19 mouse cellular contexts compared by ENCODE assay signal in the genomic region with DNA sequence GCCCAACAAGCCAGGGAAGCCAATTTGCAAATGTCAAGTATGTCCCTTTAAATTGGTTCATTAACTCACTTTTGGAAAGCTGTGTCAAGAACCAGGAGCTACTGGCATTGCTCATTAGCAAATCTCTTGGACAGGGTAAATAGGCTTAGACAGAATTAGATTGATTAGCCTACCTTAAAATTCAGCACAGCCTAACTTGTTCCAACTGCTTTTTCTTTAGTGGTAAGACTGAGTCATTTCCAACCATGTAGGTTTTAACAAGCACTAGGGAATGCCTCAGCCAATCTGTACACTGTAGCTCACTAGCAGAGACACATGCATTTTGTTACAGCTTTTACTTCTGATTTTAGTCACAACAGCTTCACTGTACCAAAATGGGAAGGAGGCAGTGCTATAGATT.
DNase-seq lines count a peak whose midpoint lies in the region; ATAC-seq and TF ChIP-seq lines count a peak whose summit lies in the region.
"Had no signal": no experiment of that assay in that cellular context is flagged by ENCODE, and none has a peak within 500 bp of the region (broad histone marks: within the 10 kb centered on the region; RNA-seq: fewer than 3 reads in every experiment).

No protein-coding gene starts in this region.

- H3K4me3 ChIP-seq in layer of hippocampus, adult 2 months = no peak overlapping the region
- H3K4me3 ChIP-seq in CH12.LX (replicated peaks in 1 of 3; ENCODE audit: low read depth in 2 of 3, low read length in 2 of 3, poor library complexity in 1 of 3) = no peak overlapping the region
- no peak overlapping the region for H3K4me3 ChIP-seq in forebrain, embryonic 15.5 days
- no peak overlapping the region for H3K4me3 ChIP-seq in liver, postnatal 0 days (ENCODE audit: low read depth, low read length)
- H3K4me3 ChIP-seq: embryonic facial prominence, embryonic 10.5 days; heart, embryonic 13.5 days; hindbrain, embryonic 15.5 days had no signal

- no peaks in the 10 kb centered on the region for H3K27me3 ChIP-seq in CH12.LX (replicated peaks)
- H3K27me3 ChIP-seq in forebrain, embryonic 15.5 days = no peaks in the 10 kb centered on the region
- H3K27me3 ChIP-seq in liver, postnatal 0 days (ENCODE audit: insufficient read depth, low read length) = no peaks in the 10 kb centered on the region
- H3K27me3 ChIP-seq: heart, embryonic 13.5 days; hindbrain, embryonic 15.5 days had no signal

- no peak overlapping the region for H3K4me2 ChIP-seq in CH12.LX (ENCODE audit: insufficient read depth, low read depth, poor library complexity, severe bottlenecking)
- H3K4me2 ChIP-seq in forebrain, embryonic 15.5 days (replicated peaks) = no peak overlapping the region
- H3K4me2 ChIP-seq in liver, postnatal 0 days (ENCODE audit: low read depth, low read length) = no peak overlapping the region
- H3K4me2 ChIP-seq: heart, embryonic 13.5 days; hindbrain, embryonic 15.5 days had no signal

- no peaks in the 10 kb centered on the region for H3K36me3 ChIP-seq in CH12.LX (replicated peaks in 1 of 2; ENCODE audit: control insufficient read depth in 1 of 2, insufficient read depth in 1 of 2, low read length in 1 of 2)
- H3K36me3 ChIP-seq in forebrain, embryonic 15.5 days = no peaks in the 10 kb centered on the region
- H3K36me3 ChIP-seq in liver, postnatal 0 days (replicated peaks; ENCODE audit: insufficient read depth, low read length) = no peaks in the 10 kb centered on the region
- H3K36me3 ChIP-seq: embryonic facial prominence, embryonic 10.5 days; G1E; heart, embryonic 13.5 days; hindbrain, embryonic 15.5 days had no signal

- no peaks in the 10 kb centered on the region for H3K4me1 ChIP-seq in CH12.LX (ENCODE audit: control insufficient read depth in 1 of 2, insufficient read depth in 2 of 2)
- no peaks in the 10 kb centered on the region for H3K4me1 ChIP-seq in forebrain, embryonic 15.5 days
- no peaks in the 10 kb centered on the region for H3K4me1 ChIP-seq in liver, postnatal 0 days (ENCODE audit: insufficient read depth)
- H3K4me1 ChIP-seq: embryonic facial prominence, embryonic 10.5 days; heart, embryonic 13.5 days; hindbrain, embryonic 15.5 days had no signal

- in situ Hi-C loops in CH12.LX (cut with MboI; ENCODE audit: low pct_ligation_motif_present, low pct_unique_long_range_greater_than_20kb, low sequenced_read_pairs) = no loop called here

- H3K9me3 ChIP-seq in CH12.LX (replicated peaks; ENCODE audit: low read length) = no peaks in the 10 kb centered on the region
- H3K9me3 ChIP-seq in forebrain, embryonic 15.5 days = no peaks in the 10 kb centered on the region
- H3K9me3 ChIP-seq in liver, postnatal 0 days (ENCODE audit: low read length) = no peaks in the 10 kb centered on the region
- H3K9me3 ChIP-seq: embryonic facial prominence, embryonic 10.5 days; G1E; heart, embryonic 13.5 days; hindbrain, embryonic 15.5 days had no signal

- dilution Hi-C loops in CH12.LX (cut with MboI; ENCODE audit: extremely low pct_ligation_motif_present, extremely low pct_unique_long_range_greater_than_20kb, low sequenced_read_pairs) = no loop called here

- no peak overlapping the region for H3K9ac ChIP-seq in CH12.LX (ENCODE audit: insufficient read depth, low read depth)
- no peak overlapping the region for H3K9ac ChIP-seq in forebrain, embryonic 15.5 days (replicated peaks)
- H3K9ac ChIP-seq in liver, postnatal 0 days (replicated peaks) = no peak overlapping the region
- H3K9ac ChIP-seq: heart, embryonic 13.5 days; hindbrain, embryonic 15.5 days had no signal

- no peak for TF ChIP-seq CTCF in layer of hippocampus, adult 2 months (conservative IDR thresholded peaks at IDR 0.05)
- no peak for TF ChIP-seq CTCF in CH12.LX (conservative IDR thresholded peaks at IDR 0.05 in 1 of 2, IDR thresholded peaks at IDR 0.05 in 1 of 2; ENCODE audit: low read depth in 2 of 2, low read length in 2 of 2)
- no peak for TF ChIP-seq CTCF in liver, postnatal 0 days (IDR thresholded peaks at IDR 0.05; ENCODE audit: low read depth)

- no peak for TF ChIP-seq RAD21 in CH12.LX (IDR thresholded peaks at IDR 0.05; ENCODE audit: low read depth, low read length)

- TF ChIP-seq POLR2A in CH12.LX (IDR thresholded peaks at IDR 0.05; ENCODE audit: low read depth, low read length) = no peak

- peak; percentile 93 for ATAC-seq in forebrain, embryonic 15.5 days (replicated peaks)
- no peak for ATAC-seq in liver, postnatal 0 days
- ATAC-seq: intestine, embryonic 16.5 days had no signal

- TF ChIP-seq EP300 in CH12.LX (IDR thresholded peaks at IDR 0.05; ENCODE audit: low read length) = peak; percentile 31; the same call in 1 of the 2 replicates
- TF ChIP-seq EP300 in liver, postnatal 0 days (IDR thresholded peaks at IDR 0.05; ENCODE audit: low read depth) = no peak

- 0 out of 2 replicates have a peak overlapping the region, but pooled peaks have one; percentile 14 for H3K27ac ChIP-seq in layer of hippocampus, adult 2 months
- H3K27ac ChIP-seq in CH12.LX (ENCODE audit: insufficient read depth, low read depth) = no peak overlapping the region
- H3K27ac ChIP-seq in forebrain, embryonic 15.5 days (replicated peaks) = peak overlapping the region; percentile 19; the same call in 1 of the 2 replicates
- no peak overlapping the region for H3K27ac ChIP-seq in liver, postnatal 0 days (ENCODE audit: low read depth)
- H3K27ac ChIP-seq: embryonic facial prominence, embryonic 10.5 days; heart, embryonic 13.5 days; hindbrain, embryonic 15.5 days had no signal

- DNase-seq in layer of hippocampus, adult 2 months (ENCODE audit: low spot score in 2 of 2) = no peak
- DNase-seq in layer of hippocampus, adult 11-12 months (ENCODE audit: low spot score) = no peak
- DNase-seq in CH12.LX (ENCODE audit: extremely low read depth) = peak; percentile 20
- peak; percentile 48 for DNase-seq in brain, adult 2 months (ENCODE audit: low read depth, low spot score)
- no peak for DNase-seq in right cerebral cortex, postnatal 25 days
- DNase-seq in liver, postnatal 0 days = no peak
- DNase-seq: adrenal gland, adult 8-10 months; adrenal gland, postnatal 36 days; cerebellum, adult 18-20 months; cerebellum, postnatal 10 days; gastrocnemius, postnatal 36 days; heart, adult 11 months; heart, postnatal 36 days had no signal

- H3K79me2 ChIP-seq in CH12.LX (replicated peaks; ENCODE audit: control insufficient read depth, extremely low read depth, insufficient read depth, poor library complexity, severe bottlenecking) = no peaks in the 10 kb centered on the region

TF ChIP-seq in CH12.LX, 34 proteins besides CTCF, POLR2A, EP300 and RAD21:
- TF ChIP-seq JUND (conservative IDR thresholded peaks at IDR 0.05; ENCODE audit: low read depth, low read length) (no peak), ZKSCAN1 (IDR thresholded peaks at IDR 0.05; ENCODE audit: borderline replicate concordance, low read depth, low read length) (no peak), PAX5 (IDR thresholded peaks at IDR 0.05; ENCODE audit: low read length) (no peak), TBP (conservative IDR thresholded peaks at IDR 0.05; ENCODE audit: low read depth, low read length) (no peak), HCFC1 (IDR thresholded peaks at IDR 0.05; ENCODE audit: low read depth, low read length) (no peak), TCF12 (IDR thresholded peaks at IDR 0.05; ENCODE audit: low read depth, low read length) (no peak), NRF1 (IDR thresholded peaks at IDR 0.05; ENCODE audit: low read depth, low read length) (no peak), MYC (IDR thresholded peaks at IDR 0.05; ENCODE audit: low read depth, low read length) (no peak), KAT2A (IDR thresholded peaks at IDR 0.05; ENCODE audit: insufficient replicate concordance, low read length) (no peak)

Comparison
In these comparisons a context has a peak if more than half of its experiments do, and no peak if none do; other contexts are left out.
1. DNase-seq: peak in CH12.LX (single experiment) and brain, adult 2 months (single experiment); none in layer of hippocampus, adult 2 months (0 of 2), layer of hippocampus, adult 11-12 months (single experiment), right cerebral cortex, postnatal 25 days (single experiment) and liver, postnatal 0 days (single experiment).
2. H3K27ac ChIP-seq: peak in layer of hippocampus, adult 2 months (single experiment) and forebrain, embryonic 15.5 days (single experiment); none in CH12.LX (single experiment) and liver, postnatal 0 days (single experiment).